Mouse (Mus musculus) c-Kit-negative CD71-positive TER-119-positive erythroid progenitor cells, embryonic 14.5 days (primary cell): ENCODE data around the gene Mup18.
"Not testable (repeated sequence)": the region's sequence is repeated elsewhere in the genome, so short reads cannot be mapped to it uniquely, and the experiment has no call there.

Experiments
- DNase-seq: peaks from one replicate; pipeline ENCODE4 v3.0.0-alpha.2; 2013; ENCODE audit warnings: low read depth, low spot score

Mup18 gene

DNA sequence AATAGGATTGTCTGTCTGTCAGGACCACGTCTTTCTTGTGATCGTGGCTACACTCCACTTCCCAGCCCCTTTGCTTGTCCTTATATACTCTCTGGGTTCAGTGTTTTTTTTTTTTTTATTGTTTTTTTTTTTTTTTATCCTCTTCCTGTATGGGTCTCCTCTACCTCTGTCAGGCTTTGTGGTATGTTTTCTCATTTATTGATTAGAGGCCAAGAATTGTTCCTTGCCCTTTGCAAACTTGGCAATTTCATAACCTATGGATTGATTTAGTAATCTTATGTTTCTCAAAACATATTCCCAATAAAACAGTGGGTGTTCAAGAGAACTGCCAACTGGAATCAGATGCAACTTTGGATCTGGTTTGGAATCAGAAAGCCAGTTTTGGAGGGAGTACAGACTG is at the start of gene Mup18:
Gene Mup18, minus strand, starts transcription at position 101 of the 400 bp plus-strand sequence.
- not testable (repeated sequence) for DNase-seq

DNA sequence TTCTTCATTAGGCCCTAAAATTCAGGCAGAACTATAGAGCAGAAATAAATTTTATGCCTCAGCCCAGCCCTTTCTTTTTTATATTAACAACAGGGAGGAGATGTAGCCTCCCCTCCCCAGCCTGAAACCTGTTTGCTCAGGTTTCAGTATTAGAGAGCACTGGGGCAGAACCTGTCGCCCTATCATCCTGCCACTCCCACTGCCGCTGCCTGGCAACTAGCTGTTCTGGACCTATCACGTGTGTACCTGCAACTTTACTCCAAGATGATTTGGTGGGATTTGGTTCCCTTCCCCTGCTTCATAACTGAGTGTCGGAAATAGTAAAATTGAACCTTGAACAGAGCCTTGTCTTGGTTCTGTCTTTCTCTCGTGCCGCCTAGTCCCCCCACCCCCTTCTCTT is 40.4 kb upstream of the Mup18 start:
- DNase-seq = not testable (repeated sequence)
